Mouse (Mus musculus) kidney, adult 8-10 months (tissue): ENCODE data around the gene Gpr158.
"Not testable (repeated sequence)": the region's sequence is repeated elsewhere in the genome, so short reads cannot be mapped to it uniquely, and the experiment has no call there.

Experiments used
- DNase-seq, 2 experiments: peaks; one replicate each; pipeline ENCODE4 v3.0.0; 2022

Gene Gpr158

GRCm38 (mm10) chr2:21367345-21368111 lies at the start of gene Gpr158:
Gpr158 (plus strand) TSS chr2:21367542.
- peak; percentile 46 to 65 for DNase-seq

DNA sequence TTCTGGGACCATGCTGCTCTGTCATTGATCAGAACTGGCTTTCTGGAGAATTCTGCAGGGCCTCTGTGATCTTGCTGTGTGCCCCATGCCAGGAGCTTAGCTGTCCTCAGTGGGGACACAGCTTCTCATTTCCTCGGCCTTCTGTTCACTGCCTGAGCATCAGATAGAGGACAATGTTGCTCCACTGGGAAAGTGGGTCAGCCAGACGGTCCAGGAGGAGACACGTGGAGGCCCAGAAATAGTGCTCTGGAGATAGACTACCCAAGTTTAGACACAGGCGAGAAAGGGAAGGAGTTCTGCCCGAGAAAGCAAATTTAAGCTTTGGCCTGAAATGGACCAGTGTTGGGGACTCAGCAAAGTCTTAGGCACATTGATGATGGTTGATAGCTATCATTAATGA lies 23.5 kb upstream of the Gpr158 start:
- DNase-seq = no peak

DNA sequence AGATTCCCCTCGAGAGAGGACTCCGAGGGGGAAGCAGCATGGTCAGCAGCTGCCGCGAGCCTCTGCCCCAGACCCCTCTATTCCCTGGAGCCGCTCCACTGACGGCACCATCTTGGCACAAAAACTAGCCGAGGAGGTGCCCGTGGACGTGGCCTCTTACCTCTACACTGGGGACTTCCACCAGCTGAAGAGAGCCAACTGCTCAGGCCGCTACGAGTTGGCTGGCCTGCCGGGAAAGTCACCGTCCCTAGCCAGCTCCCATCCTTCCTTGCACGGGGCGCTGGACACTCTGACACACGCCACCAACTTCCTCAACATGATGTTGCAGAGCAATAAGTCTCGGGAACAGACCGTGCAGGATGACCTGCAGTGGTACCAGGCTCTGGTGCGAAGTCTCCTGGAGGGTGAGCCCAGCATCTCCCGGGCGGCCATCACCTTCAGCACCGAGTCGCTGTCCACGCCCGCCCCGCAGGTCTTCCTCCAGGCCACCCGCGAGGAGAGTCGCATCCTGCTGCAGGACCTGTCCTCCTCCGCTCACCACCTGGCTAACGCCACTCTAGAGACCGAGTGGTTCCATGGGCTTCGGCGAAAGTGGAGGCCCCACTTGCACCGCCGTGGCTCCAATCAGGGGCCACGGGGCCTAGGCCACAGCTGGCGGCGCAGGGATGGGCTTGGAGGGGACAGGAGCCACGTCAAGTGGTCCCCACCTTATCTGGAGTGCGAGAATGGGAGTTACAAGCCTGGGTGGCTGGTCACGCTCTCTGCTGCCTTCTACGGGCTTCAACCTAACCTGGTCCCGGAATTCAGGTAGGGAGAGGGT lies 1.2 kb downstream of the Gpr158 start:
- no peak for DNase-seq

DNA sequence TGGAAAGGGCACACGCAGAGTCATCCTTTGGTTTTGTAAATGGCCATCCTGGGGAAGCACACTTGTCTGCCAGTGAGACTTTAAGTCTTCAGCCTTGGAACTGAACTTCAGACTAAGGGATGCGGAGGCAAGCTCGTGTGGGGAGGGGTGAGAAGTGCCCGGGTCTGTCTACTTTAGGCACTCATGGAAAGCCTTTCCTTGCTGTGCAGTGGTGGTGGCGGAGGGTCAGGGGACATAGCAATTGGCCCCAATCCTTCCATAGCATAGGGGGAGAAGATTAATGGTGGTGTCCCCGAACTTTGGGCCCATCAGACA lies 1.8 kb downstream of the Gpr158 start:
- DNase-seq = no peak

GRCm38 (mm10) chr2:21369556-21369955 lies 2.2 kb downstream of the Gpr158 start:
- DNase-seq = no peak

GRCm38 (mm10) chr2:21379516-21379915 lies 12.2 kb downstream of the Gpr158 start:
- no peak for DNase-seq

GRCm38 (mm10) chr2:21392727-21393126 lies 25.4 kb downstream of the Gpr158 start:
- DNase-seq = no peak

DNA sequence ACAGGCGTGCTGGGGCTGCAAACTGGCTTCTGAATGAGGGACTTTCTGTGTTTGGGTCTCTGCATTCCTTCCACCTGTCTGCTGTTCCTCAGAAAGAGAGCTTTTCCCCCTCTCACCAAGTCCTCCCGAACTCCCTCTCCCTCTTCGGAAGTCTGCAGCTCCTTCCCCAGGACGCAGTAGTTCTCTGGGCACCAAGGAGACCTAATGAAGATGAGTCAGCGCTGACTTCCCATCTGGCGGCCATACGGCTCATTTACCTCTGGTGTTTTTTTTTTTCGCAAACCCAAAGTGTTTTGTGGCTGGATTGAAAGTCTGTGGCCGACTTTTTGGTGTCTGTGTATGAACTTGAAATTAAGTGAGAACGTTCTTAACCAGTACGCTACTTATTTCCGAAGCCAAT lies 30.0 kb downstream of the Gpr158 start:
- no peak for DNase-seq

DNA sequence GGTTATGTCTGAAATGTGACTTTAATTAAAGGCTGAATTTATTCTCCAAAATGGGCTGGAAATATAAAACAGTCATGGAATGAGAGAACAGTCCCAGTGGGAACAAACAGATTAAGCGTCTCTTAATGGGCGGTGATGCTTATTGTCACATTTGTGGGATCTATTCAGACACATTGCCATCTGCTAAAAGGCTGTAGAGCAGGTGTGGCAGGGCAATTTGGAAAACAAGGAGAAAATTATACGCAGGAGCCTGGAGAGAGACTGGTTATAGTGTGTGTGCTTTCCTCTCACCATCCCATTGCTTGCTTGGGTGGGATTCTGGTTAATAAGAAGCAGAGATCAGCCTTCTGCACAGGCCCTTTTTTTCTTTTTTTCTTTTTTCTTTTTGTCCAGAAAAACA lies 32.3 kb downstream of the Gpr158 start:
- no peak for DNase-seq

DNA sequence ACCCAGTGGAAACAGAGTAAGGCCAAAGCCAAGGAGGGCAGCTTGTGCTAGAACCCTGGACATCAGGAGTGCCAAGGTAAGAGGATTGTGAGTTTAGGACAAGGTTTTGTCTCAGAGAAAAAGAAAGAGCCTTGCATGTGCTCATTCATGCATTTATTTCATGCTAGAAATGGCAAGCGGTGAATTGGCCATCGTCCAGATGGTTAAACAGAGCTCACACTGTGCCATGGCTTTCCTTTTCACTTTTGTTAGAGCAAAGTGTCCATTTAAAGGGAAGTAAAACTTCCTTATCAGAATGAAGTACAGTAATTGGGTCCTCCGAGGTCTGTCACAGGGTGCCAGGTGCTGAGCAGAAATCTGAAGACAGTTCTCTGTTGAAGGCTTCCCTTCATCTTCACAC lies 38.3 kb downstream of the Gpr158 start:
- peak; percentile 3 to 29 for DNase-seq

GRCm38 (mm10) chr2:21407443-21407985 lies 40.2 kb downstream of the Gpr158 start:
- DNase-seq = no peak

DNA sequence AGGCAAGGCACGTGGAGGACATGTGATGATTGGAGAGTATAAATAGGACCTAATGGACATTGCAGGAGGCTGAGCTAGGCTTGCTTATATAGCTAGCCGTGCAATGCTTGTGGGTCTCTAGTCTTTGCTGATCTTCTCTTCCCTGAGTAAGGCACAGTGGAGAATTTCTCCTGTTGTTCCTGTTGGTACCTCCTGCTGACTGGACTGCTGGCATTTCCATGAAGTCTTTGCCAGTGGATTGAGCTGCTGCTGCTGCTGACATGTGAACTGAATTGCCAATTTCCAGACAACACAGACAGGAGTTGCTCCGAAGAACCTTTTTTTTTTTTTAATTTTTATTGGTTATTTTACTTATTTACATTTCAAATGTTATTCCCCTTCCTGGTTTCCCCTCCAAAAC lies 41.5 kb downstream of the Gpr158 start:
- DNase-seq = no peak

DNA sequence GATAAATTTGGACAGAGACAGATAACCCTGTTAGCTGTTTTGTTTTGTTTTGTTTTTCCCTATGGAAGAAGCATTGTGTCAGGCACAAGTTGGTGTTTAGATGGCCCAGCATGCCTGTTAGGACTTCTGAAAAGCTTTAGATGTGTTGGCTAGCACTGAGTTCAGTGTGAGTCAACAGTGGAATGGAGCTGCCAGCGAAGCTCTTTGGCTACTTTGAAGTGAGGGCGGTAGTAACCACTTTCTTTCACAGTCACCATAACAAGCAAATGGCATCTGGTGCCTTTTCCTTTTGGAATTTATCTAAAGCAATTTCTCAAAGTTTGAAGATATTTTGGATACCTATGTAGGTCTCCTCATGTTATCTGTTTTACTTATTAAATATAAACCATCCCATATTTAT lies 62.9 kb downstream of the Gpr158 start:
- no peak for DNase-seq

- DNase-seq = no peak
Observed at GRCm38 (mm10) chr2:21431182-21431581, 63.8 kb downstream of the Gpr158 start.

DNA sequence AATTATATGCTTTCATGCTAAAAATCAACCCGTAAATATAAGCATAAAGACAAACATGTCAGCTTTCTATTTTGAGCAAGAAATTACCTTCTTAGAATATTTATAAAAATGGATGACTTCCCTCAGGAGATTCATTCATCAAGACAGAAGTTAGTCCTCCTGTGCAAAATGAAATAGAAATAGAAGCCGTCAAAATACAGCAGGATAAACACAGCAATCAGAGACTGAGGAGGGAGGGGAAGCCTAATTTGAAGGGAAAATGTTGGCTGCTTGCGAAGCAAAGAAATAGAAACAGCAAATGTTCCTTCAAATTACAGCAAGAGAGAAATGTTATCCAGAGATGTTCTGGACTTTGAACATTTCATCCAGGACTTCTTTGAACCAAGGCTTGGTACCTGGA lies 72.3 kb downstream of the Gpr158 start:
- no peak for DNase-seq

- DNase-seq = not testable (repeated sequence)
Observed at GRCm38 (mm10) chr2:21460606-21461005, 93.3 kb downstream of the Gpr158 start.

GRCm38 (mm10) chr2:21474957-21475356 lies 107.6 kb downstream of the Gpr158 start:
- DNase-seq = no peak

- no peak for DNase-seq
Observed at GRCm38 (mm10) chr2:21496881-21497280, 129.5 kb downstream of the Gpr158 start.

GRCm38 (mm10) chr2:21497965-21498364 lies 130.6 kb downstream of the Gpr158 start:
- no peak for DNase-seq

- no peak for DNase-seq
Observed at GRCm38 (mm10) chr2:21499399-21499798, 132.1 kb downstream of the Gpr158 start.

DNA sequence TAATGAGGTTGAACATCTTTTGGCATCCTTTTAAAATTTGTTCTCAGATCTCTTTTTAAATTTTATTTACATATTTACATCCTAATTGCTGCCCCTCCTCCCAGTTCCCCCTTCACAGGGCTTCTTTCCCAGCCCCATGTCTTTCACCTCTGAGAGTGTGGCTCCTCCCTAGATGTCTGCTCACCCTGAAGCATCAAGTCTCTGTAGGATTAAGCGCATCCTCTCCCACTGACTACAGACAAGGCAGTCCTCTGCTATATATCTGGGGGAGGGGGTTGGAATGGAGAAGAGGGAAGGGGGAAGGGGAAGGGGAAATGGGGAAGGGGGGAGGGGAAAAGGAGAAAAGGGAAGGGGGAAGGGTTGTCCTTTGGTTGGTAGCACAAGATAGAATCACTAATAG lies 140.1 kb downstream of the Gpr158 start:
- DNase-seq = no peak

DNA sequence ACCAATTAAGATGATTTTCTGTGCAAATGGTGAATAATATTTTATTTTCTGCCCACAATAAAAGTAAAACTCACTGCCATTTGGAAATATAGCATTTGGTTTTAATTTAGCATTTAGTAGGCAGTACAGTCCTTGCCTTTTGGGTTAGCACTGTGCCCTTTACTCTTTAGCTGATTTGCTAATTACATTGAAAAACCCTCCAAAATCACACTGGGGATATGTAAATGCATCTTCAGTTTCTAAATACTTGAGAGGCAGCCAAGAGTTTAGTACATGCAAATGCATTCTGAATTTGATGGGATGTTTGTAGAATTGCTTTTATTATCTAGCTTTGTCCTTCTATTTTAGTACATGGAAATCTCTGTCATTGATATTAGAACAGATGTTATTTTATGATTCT lies 163.4 kb downstream of the Gpr158 start:
- DNase-seq = no peak

DNA sequence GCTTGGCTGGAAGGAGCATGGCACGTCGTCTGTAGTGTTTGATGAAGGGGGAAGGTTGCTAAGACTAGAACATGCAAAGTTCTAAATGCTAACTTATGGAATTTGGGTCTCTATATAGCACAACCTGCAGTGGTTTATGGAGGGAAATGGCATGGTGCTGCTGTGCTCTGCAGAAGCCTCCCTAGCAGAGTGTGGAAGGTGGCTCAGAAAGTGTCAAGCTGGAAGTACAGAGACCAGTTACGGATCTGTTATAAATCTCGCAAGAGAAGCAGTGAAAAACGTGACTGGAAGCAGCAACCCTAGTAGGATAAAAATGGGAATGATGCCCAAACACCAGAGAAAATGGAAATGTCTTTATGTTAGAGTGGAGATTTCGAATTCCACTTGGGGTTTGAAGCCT lies 251.8 kb downstream of the Gpr158 start:
- no peak for DNase-seq

DNA sequence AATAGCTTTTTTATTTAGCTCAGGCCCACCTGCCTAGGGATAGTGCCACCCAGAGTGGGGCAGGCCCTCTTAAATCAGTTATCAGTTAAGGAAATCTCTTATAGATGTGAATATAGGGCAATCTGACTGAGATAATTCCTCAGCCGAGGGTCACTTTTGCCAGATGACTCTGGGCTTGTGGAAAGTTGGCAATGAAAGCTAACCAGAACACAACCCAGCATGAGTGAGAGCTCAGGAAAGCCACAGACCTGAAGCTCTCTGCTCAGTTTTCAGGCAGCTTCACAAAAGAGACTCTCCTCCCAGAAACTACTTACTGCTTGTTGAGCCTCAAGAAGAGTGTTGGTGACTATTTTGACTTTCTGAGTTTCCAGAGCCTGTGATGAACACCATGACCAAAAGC lies 264.8 kb downstream of the Gpr158 start:
- no peak for DNase-seq
